Mouse (Mus musculus): Measurements from ENCODE around the gene Cntd1.

The Cntd1 gene

DNA sequence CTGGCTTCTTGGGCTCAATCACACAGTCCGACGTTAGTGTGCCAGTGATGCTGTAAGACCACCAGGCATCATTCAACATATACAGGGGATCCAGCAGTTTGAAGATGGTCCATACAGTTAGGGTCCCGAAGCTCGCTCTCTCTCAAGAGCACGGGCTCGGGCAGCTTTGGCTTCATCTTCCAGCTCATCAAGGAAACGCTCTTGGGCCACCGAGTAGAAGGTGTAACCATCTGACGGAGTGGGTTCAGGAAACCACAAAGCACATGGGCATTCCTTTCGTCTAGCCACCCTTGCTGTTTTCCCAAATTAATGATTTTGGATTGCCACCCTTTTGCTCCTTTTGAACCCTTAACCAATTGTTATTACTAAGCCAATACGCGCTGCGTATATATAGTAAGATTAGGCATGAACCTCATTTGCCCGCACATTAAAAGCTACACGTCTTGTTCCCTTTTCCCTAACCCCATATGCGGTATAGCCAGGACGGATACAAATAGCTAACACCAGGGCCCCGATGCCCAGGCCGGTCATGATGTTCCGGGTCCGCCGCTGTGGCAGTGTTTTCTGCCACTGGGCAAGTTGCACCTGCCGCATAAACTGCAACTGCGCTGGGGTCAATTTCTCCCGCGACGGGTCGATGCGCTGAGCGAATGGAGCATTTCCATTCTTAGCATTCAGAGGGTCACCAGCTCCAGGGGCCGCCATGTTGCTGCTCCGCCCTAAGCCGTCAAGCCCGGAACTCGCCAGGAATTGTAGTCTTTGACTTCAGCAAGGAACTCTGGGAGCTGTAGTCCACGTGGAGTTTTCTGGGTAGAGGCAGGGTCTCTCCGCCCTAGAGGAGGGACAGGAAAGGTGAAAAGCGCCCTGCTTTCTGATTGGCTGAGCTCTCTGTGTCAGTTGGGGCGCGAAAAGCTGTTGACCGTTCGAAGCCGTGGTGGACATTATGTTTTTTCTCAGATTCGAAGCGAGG, at the start of gene Cntd1, which contains the start of gene Coa3:
Gene Cntd1, plus strand, starts transcription at position 790 of the 970 bp plus-strand sequence.
Gene Coa3, minus strand, starts transcription at position 892 of the 970 bp plus-strand sequence.
- peak; percentile 85 for DNase-seq (ENCODE audit: low spot score)

DNA sequence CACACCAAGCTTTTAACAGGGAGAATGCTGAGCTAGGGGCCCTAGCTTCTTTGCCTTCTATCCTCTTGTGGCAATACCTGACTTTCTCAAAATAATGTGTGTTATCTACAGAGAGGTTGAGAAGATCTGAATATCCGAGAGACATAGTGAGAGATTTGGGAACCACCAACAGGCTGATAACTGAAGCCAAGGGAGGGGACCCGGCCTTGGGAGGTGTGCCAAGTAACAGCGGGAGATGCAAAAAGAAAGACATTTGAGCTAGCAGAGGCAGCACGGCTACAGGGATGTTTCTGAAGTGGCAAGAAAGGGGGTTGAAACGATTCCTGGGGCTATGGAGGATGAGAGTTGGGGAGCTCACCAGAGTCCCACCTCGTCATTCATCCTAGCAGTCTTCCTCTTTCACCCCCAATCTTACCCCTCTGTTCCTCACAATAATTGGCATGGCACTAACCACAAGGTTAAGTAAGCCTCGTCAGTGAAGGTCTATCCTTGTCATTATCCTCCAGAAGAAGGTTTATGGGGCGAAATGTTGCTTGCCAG, 49.4 kb upstream of the Cntd1 start:
- DNase-seq (ENCODE audit: low spot score) = peak; percentile 32

DNA sequence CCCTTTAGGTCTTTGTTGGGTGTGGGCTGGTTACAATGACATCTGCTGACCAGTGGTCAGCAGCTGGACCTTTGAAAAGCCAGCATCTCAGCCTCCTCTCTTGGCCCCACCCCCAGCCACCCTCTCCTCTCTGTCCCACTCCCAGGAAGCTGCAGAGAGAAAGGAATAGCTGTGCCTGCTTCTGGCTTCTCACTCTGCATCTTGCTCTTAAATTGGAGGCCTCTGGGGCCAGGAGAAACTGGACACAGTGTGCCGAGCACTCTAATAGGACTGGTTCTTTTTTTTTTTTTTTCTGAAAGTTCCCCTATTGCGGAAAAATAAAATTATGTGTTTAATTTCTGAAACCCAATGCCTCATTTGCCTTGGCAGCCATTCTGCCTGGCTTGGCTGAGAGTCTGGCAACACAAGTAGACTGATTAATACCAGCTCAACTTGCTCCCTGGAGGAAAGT, 48.7 kb upstream of the Cntd1 start:
- DNase-seq (ENCODE audit: low spot score) = peak; percentile 59

DNA sequence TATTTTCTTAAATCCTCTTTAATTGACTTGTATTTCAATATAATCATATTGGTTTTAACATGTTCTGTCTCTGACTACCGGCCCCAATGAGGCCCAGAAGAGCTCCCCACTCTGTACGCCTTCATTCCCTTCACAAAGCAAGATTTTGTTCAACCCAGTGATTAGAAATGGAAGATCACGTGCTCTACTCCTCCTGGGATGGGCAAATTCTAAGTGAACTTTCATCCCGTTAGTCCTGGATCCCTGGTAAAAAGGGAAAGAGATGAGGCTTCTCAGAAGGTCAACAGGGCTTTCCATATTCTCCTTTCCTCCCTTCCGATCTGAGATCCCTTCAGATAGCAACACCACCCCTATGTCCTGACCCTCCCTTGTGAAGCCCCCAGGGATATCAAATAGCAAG, 48.3 kb upstream of the Cntd1 start:
- DNase-seq (ENCODE audit: low spot score) = no peak

DNA sequence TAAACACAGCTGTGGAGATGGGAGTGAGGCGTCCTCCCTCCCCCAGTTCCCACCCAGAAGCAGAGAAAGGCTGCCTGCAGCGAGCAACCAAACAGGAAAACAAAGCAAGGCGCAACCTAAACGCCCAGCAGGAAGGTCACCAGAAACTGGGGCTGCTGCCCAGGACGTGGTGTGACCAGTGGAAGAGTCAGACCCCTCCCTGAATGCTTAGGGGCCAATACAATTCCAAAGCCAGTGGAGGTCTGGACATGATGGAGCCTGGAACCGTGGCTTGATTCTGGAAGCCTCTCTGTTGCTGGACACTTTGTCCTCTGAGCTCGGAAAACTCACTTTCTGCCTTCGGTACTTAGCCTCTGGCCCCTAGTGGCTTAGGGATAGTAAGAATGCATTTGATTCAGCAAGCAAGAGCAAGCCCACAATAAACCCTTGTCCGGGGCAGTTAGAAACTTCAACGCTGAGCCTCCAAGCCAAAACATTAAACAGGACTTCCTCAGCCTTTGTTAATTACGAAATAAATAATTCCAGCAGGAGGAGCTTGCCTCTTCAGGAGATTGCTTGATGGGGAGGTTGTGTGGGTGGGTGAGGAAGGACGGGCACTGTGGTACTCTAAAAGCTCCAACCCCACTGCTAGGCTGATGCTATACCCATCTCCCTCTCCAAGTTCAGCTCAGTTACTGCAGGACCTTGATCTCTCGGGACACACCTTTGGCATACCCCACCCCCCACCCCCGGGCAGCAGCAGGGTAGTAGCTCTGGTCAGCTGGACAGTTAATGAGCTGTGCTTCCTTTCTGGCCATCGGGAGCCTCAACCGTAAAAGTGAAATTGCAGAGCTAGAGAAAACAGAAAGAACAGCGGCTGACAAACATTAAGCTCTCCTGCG, 47.6 kb upstream of the Cntd1 start:
- peak; percentile 55 for DNase-seq (ENCODE audit: low spot score)

DNA sequence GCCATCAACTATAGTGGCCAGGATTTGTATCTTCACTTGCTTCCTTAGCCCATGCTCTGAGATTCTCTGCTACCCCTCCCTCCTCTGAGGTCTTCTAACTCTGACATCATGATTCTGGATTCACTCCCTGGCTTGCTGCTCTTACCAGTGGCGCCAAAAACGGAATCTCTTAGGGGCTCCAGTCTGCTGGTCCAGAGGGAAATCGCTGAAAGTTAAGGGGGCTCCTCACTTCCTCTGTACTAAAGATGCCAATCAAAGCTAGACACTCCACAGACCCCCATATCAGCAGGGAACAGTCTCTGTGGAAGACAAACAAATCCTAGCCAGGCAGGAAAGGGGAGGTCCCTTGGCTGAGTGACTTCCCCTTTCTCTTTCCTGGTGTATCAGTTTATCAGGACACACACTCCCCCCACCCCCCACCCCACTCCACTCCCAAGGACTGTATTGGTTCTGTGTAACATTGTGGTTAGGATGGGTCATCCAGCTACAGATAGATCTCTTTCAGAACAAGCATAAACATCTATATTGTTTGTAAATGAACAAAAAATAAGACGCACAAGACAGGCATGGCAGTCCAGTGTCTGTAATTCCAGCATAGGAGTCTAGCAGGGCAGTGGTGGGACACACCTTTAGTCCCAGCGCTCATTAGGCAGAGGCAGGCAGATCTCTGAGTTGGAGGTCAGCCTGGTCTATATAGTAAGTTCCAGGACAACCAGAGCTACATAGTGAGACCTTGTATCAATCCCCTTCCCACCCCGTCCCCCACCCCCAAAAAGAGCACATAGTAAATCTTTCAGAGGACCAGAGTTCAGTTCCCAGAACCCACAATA, 46.6 kb upstream of the Cntd1 start:
- DNase-seq (ENCODE audit: low spot score) = no peak

DNA sequence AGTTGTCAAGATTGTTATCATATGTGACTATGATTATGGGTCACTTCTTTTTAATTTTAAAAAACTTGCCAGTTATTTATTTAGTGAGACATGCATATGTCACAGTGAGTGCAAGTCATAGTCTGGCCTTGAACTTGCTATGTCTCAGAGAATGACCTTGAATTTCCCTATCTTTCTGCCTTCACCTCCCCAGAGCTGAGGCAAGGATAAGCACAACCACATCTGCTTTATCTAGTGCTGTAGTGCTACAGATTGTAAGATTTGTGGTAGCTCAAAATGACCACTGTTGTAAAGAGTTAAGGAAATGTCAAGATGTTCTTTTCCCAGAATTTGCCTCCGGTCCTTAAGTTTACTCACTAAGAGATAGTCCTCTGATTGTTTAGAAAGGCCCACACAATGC, 45.6 kb upstream of the Cntd1 start:
- no peak for DNase-seq (ENCODE audit: low spot score)

DNA sequence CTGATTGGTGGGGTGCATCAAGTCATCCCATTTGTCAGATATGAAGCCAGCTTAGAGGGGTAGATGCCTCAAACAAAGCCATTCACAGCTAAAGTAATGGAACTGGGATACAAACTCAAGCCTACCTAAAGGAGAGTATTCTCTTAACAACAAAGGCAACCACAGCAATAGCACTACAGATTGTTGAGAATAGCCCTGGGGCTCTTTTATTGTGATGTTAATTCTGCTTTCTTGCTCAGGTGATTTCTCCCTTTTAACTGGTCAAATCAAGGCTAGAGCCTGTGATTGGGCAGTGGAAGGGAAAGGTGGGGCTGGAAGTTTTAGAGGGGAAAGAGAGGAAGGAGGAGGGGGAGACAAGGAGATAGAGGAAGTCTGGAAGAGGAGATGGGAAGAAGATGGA, 44.7 kb upstream of the Cntd1 start:
- no peak for DNase-seq (ENCODE audit: low spot score)

DNA sequence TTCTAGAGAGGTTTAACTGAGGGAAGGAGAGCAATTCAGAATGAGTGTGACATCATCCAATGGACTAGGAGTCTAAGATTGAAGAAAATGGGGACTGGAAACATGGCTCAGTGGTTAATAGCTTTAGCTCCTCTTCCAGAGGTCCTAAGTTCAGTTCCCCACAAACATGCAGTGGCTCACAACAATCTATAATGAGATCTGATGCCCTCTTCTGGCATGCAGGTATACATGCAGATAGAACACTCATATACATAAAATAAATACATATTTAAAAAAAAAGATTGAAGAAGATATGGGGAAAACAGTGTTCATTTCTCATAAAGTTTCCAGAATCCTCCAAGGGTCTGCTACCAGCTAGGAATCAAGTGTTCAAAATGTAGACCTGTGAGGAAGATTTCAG, 43.4 kb upstream of the Cntd1 start:
- no peak for DNase-seq (ENCODE audit: low spot score)

DNA sequence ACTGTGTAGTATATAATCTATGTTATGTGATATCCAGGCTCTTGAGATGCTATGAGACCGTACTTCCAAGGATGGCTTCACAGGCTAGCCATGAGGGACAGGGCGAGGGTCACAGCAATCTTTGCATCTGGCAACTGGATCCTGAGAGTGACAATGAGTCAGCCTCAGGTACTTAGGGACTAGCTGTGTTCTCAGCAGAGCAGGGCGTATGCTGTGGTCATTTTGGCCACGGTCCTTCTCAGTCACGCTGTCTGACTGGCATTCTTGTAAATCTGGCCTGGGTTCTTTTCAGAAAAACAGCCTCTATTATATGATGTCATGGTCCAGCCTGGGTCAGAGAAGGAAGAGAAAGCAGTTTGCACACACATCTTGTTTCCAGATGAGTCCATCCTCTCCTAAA, 42.0 kb upstream of the Cntd1 start:
- no peak for DNase-seq (ENCODE audit: low spot score)

DNA sequence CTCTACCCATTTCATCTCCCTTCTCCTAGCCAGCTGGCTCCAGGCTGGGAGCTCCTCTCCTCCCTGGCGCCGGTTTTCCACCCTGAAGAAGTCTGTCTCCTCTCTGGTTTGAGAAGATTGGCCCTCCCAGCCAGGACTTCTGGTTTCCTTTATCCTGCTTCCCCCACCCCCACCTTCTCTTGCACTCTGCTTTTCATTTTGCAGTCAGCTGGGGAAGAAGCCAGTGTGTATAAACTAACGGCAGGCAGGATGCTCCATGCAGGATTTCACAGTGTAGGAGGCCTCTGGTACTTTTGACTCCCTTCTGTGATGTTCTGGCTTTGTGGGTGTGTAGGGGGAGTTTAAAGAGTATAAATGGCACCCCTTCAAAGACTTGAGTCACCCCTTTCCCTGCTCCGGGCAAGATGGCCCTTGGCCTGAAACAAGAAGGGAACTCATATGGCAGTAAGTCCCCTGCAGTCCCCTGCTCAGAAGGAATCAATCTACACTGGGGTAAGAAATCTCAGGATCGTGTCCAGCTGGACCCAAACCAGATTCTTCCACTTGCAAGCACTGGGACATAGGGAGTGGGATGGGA, 40.7 kb upstream of the Cntd1 start:
- DNase-seq (ENCODE audit: low spot score) = no peak

DNA sequence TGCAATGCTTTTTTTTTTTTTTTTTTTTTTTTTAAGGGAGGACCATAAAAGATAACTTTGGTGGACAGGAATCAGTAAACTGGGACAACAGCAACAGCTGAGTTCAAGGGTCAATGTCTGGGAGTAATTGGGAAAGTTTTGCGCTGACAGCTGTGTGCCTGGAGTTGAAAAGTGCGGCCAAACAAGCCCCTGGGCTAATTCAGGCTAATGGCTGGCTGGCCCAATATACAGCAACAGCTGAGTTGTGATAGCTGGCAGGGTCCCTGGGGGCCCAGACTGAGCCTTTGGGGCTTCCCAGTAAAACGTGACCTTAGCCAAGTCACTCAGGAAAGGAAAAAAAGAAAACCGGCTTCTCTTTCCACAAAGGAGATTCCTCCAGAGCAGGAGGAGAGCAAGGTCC, 33.7 kb upstream of the Cntd1 start:
- no peak for DNase-seq (ENCODE audit: low spot score)

DNA sequence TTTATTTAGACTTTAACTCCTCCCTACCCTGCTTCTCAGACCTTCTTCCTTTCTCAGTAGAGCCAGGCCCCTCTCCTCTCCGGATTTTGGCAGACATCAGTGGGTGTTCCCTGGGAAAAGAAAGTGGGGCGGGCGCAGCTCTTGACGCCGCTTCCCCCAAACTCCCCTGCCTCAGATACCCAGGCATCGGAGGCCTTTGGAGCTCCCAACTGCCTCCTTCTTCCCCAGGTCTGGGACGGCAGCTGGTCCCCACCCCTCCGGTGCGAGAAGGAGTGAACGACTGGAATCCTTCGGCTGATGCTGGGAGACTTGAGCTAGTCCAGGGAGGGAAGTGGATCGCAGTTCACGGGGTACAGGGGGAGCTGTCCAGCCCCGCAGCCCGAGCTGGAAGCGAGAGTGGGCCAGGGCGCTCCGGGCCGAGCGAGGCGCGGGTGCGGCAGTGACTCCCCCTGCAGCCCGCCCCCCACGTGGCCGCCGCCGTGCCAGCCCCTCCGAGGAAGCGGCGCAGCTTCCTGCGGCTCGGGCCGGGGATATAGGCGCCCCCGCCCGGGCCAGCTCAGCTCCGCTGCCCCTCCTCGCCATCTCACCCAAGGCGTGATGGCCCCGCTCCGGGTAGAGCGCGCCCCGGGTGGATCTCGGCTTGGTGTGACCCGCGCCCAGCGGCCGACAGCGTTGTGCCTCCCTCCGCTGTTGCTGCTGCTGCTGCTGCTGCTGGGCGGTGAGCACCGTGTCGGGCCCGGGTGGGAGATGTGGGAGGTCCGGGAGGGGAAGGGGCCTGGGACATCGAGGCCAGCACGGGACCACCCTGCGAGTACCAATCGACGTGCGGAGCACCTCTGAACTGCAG, 32.7 kb upstream of the Cntd1 start, which contains the start of gene Ramp2:
Gene Ramp2, plus strand, starts transcription at position 174 of the 847 bp plus-strand sequence.
- DNase-seq (ENCODE audit: low spot score) = peak; percentile 42

DNA sequence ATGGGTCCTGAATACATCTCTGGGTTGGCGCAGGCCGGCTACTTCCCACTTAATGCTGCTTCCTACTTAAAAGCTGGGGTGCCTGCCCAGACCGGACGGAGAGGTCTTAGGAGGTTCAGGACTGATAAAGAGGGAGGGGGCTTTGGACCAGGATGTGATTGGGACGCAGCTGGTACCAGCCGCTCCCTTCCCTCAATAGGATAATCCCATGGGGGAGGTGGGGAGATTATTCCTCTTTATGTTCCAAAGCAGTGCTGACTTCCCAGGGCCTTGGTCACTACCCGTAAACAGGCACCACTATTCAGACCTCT, 32.2 kb upstream of the Cntd1 start:
- DNase-seq (ENCODE audit: low spot score) = no peak

DNA sequence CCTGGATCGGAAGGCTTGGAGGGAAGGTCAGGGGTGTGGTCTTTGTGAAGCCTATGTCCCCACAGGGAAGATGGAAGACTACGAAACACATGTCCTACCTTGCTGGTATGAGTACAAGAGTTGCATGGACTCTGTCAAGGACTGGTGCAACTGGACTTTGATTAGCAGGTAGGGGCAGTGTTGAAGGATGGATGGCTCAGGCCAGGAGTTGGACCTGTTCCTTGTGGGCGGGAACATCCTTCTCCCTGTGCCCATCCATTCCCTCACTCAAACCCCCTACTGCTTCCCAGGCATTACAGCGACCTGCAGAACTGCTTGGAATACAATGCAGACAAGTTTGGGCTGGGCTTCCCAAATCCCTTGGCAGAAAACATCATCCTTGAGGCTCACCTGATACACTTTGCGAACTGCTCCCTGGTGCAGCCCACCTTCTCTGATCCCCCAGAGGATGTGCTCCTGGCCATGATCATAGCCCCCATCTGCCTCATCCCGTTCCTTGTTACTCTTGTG, 31.2 kb upstream of the Cntd1 start:
- DNase-seq (ENCODE audit: low spot score) = no peak

DNA sequence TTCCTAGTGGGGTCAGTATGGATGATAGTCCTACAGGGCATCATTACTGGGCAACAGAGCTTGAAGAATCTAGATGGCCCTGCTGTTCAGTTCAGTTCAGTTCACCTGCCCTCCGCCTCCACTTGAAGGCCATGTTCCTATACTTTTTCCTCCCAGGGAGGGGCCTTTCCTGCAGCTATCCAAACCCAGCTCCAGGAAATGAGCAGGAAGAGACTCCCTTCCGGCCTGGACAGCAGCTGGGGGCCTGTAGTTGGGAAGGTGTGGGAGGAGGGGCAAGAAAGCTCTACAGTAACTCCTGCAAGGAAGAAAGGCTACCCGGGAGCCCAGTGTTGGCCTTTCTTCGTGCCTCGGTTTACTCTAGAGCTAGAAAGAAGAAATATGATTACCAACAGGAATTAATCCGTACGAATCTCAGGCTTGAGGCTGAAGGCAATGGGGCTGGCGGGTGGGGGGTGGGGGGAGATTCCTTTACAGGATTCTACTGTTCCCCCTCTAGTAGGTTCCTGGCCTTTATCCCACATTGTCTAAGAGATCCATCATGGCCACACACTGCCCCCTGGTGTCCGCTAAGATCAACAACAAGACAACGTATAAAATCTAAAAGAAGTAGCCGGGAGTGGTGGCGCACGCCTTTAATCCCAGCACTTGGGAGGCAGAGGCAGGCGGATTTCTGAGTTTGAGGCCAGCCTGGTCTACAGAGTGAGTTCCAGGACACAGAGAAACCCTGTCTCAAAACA, 30.4 kb upstream of the Cntd1 start:
- peak; percentile 47 for DNase-seq (ENCODE audit: low spot score)

DNA sequence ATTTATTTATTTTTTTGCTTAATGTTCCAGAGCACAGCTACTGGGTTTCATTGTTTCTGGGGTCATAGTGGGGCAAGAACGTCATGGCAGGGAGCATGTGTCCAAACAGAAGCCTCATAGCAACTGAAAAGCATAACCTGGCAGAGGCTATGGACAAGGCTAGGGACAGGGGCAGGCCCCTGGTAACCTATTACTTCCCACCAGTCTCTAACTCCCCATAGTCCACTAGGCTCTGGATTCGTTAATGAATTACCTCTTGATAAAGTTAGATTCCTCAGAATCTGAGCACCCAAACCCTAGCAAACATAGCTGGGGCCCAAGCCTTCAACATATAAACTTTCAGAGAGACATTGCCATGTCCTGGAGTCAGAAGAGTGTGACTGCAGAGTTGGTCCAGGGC, 27.8 kb upstream of the Cntd1 start:
- DNase-seq (ENCODE audit: low spot score) = no peak

DNA sequence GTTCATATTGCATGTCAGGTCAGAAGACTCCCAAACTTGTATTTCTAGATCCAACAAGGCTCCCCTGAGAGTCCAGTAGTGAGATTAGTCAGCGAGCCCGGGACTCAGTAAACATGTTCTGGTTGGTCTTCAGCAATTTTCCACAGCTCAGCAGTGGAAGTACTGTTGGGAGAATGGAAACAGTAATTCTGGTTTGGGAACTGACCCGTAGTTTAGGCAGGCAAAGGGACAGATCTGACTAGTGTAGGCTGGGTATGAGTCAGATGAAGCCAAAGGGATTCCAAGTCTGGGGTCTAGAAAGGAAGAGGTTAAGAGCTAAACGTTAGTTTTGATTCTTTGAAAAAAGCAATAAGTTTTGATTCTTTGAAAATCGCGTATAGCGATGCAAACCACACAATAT, 25.9 kb upstream of the Cntd1 start:
- DNase-seq (ENCODE audit: low spot score) = no peak

DNA sequence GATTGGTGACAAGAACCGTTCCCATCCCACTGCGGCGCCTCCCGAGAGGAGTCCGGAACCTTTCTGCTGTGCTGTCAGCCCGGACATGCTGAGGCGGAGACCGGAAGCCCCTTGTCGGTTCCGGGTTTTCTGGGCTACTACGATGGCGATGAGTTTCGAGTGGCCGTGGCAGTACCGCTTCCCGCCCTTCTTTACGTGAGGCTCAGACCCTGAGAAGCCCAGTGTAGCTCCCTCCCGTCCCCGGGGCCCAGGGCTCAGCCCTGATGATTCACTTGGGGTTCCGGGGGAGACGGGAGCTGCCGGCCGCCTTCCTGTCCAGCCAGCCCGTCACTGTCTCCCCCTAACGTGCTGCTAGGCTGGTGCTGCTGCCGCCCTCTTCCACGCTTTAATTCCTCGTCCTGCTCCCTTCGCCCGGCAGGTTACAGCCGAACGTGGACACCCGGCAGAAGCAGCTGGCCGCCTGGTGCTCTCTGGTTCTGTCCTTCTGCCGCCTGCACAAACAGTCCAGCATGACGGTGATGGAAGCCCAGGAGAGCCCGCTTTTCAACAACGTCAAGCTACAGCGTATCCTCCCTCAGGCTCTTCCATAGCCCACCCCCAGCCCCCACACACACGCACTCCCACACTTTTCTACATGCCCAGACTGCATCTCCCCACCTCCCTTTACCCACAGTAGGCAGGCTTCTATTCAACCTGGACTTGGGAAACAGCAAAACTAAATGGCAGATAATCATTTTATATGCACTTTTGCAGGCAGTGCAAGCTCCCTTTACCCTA, 25.0 kb upstream of the Cntd1 start, which contains the start of gene Vps25:
Gene Vps25, plus strand, starts transcription at position 95 of the 777 bp plus-strand sequence.
- peak; percentile 85 for DNase-seq (ENCODE audit: low spot score)
